Mouse (Mus musculus): ENCODE data around the gene Acat3. TPM values are rescaled to one million over a fixed set of nuclear protein-coding genes. Genes with fewer than 3 reads are reported as not detected.
A peak's percentile ranks its signal among the peaks of the same experiment; 100 is the strongest.

The Acat3 gene
- total RNA-seq, 1 experiment from 2014 or later: 0.27 TPM

DNA sequence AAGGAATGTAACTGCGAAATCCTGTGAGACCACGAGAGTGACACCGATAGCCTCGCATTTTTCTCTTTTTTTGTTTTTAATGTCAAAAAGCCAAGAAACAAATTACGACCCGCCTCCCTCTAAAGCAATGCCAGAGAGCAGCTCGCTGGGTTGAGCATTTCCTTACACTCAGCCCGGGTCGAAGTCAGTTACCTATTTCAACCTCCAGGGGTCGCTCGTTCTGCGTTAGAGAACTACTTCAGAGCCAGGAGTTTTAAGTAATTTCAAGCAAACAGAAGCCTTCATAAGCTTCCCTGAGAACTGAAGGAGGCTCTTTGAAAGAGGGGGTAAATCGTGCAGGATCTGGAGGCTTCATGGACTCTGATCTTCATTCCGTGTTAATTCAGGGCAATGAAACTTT, 60.2 kb downstream of the Acat3 start:
- ATAC-seq (replicated peaks; ENCODE audit: low read depth, poor library complexity, severe bottlenecking): peak; percentile 81

DNA sequence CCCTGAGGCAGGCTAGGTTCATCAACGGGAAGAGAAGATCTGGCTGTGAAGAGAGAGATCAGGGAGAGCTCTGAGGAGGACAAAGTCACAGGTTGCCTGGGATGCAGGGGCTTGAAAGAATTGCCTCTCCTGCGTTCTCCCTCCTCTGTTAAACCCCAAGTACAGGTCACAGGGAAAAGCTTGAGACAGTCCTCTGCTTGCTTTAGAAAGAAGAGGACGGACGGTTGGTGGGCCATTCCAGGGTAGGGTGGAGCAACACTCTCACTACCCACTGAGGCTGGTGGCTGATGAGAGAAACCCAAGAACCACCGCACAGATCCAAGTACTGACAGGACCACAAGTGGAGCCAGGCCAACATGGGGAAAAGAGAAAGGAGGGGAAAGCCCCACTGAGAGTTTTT, 64.7 kb downstream of the Acat3 start, which contains the start of gene Mrgprh:
Mrgprh (plus strand) TSS at position 301 of the 400 bp plus-strand sequence.
- no peak for ATAC-seq (replicated peaks; ENCODE audit: low read depth, poor library complexity, severe bottlenecking)

Other genes starting within 250 kb of the Acat3 start
- gene Igf2r, start 170.9 kb downstream of the Acat3 start, total RNA-seq (2017): 5.8 and 7.3 TPM in 2 replicates
- not detected in 2 replicates for gene Mas1, start 72.5 kb downstream of the Acat3 start, total RNA-seq (2017)
- gene Mrgprh, start 64.6 kb downstream of the Acat3 start, total RNA-seq (2017): not detected in 2 replicates
- gene Pnldc1, start 30.4 kb downstream of the Acat3 start, total RNA-seq (2017): not detected in 2 replicates
- gene Tcp1, start 24.9 kb downstream of the Acat3 start, total RNA-seq (2017): 929 and 961 TPM in 2 replicates
- 205 and 229 TPM in 2 replicates for gene Mrpl18, start 24.3 kb downstream of the Acat3 start, total RNA-seq (2017)
- 14.9 and 17.3 TPM in 2 replicates for gene Acat2, start 20.1 kb upstream of the Acat3 start, total RNA-seq (2017)
- gene Wtap, start 53.6 kb upstream of the Acat3 start, total RNA-seq (2017): 274 and 376 TPM in 2 replicates
- gene Sod2, start 66.2 kb upstream of the Acat3 start, total RNA-seq (2017): 77.1 and 80.1 TPM in 2 replicates
- gene Gpr31b, start 111.7 kb upstream of the Acat3 start, total RNA-seq (2017): 0.73 TPM in 1 of 2 replicates, not detected in the other
- gene Tcp10b, start 120.5 kb upstream of the Acat3 start, total RNA-seq (2017): 0.09 and 0.58 TPM in 2 replicates
- gene Unc93a, start 191.2 kb upstream of the Acat3 start, total RNA-seq (2017): not detected in 2 replicates